Mouse (Mus musculus): Measurements from ENCODE around the gene Stradb.

Gene Stradb

DNA sequence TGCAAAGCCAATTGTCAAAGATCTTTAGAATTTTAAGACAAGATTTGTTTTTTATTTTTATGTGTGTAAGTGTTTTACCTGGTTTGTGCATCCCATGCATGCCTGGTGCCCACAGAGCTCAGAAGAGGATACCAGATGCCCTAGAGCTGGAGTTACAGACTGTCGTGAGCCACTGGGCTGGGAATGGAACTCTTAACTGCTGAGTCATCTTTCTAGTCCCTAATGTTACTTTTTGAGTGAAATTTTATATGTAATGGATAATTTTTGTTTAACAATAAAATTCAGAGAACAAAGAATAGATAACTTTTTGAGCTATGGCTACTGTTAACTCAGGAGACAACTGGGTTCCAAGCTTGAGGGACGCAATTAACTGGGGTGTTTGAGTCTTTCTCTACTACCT lies 13.6 kb upstream of the Stradb start:
- DNase-seq (ENCODE audit: low spot score in 2 of 2), result no peak

DNA sequence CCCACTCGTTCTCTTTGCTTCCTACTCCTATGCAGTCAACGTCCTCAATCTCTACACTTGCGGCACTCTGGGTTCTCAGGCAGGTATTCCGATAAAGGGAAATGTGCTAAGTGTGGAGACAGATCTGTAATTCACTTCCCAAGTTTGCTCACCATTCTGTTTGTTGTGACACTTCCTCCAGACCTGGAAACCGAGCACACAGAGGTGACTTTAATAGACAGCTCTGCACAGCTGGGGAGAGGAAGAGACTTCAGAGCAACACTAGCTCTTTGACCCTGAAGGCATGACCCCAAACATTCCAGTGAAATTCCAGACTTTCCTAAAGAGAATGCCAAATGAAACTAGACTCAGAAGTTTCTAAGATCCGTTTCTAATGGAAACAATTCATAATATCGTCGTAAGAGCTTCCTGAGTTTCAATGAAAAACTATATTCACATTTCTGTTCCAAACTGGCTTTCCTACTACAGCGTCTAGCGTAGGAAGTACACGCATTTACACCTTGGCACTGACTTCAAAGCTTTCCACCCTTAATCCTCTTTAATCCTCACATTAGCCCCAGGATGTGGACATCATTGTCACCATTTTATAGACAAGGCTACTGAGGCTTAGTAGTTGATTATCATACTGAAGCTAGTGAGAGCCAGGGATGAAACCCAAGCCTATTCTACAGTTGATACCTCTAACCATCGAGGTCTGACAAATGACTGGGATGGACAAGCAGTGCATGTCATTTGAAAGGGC lies 12.0 kb upstream of the Stradb start:
- no peak for DNase-seq (ENCODE audit: low spot score in 2 of 2)

GRCm38 (mm10) chr1:58962418-58962817 lies 10.9 kb upstream of the Stradb start:
- no peak for DNase-seq (ENCODE audit: low spot score in 2 of 2)

DNA sequence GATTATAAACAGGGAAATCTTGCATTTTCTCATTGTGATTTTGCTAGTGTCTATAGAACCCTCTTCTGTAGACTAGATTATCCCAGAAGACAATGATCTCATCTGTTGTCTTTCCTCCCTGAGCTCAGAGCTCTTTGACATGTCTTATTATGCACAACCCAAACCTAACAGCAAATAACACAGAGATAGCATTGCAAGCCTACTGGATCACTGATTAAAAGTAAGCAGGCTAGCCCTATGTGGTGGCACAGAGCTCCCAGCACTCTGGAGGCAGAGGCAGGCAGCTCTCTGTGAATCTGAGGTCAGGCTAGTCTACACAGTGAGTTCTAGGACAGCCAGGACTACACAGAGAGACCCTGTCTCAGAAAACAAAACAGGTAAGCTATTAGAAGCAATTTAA lies 10.5 kb upstream of the Stradb start:
- no peak for DNase-seq (ENCODE audit: low spot score in 2 of 2)

- DNase-seq (ENCODE audit: low spot score in 2 of 2), result no peak
These were observed 5.8 kb upstream of the Stradb start for GRCm38 (mm10) chr1:58967534-58967933.

GRCm38 (mm10) chr1:58970054-58970453 lies 3.3 kb upstream of the Stradb start:
- DNase-seq (ENCODE audit: low spot score in 2 of 2), result no peak

- no peak for DNase-seq (ENCODE audit: low spot score in 2 of 2)
These were observed 2.2 kb upstream of the Stradb start for GRCm38 (mm10) chr1:58971097-58971496.

DNA sequence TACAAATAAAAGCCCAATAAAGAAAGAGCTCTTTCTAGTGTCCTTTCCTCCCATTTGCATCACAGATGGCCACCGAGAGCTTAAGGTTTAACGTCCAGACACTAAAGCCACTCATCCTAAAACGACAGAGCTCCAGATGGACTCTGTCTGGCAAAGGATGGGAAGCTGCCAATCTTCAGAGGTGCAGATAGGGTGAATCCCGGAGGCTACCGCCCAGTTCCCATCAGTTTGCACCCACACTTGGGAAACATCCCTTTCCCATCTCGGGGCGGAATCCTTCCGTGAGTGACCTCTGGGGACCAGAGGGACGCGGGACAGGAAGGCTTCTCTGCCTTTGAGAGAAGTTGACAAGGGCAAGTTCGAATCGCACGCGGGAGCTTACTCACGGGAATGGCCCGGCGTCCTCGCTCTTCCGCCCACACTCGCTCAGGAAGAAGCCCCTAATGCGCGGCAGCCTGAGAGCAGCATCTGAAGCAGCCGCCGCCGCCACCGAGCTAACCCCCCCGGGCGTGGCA lies 414 bp upstream of the Stradb start:
- no peak for DNase-seq (ENCODE audit: low spot score in 2 of 2)

GRCm38 (mm10) chr1:58982276-58982675 lies 9.0 kb downstream of the Stradb start:
- no peak for DNase-seq (ENCODE audit: low spot score in 2 of 2)

DNA sequence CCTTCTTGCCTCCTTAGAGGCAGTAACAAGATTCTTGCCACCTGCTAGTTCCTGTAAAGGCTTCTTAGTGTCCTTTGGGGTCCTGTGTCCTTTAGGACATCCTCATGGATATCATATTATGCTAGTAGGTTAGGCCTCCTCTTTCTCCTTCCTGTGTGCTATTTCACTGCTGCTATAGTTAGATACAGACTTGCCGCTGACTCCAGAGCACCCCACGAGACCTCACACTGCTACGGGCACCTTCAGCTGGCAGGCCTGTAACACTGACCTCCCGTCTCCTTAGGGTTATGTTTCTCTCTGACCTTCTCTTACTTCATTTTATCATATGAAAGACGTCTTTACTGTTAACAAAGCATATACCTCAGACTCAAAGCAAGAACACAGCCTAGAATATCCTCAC lies 11.3 kb downstream of the Stradb start:
- DNase-seq (ENCODE audit: low spot score in 2 of 2), result no peak

DNA sequence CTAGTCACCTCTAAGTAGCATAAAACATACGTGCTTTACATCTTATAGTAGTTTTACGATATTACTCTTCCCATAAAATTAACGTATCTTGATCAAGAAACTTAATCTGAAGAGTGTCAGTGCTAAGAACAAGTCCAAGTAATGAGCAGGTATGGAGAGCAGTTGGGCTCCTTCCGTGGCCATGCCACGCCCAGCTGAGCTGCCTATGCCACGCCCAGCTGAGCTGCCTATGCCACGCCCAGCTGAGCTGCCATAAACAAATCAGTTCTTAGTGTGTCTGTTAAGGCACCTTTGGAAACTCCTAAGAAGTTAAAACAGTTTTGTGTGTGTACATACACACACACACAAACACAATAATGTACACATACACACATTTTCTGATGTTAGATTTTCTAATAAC lies 19.8 kb downstream of the Stradb start:
- DNase-seq (ENCODE audit: low spot score in 2 of 2), result no peak

GRCm38 (mm10) chr1:58993723-58994122 lies 20.4 kb downstream of the Stradb start:
- no peak for DNase-seq (ENCODE audit: low spot score in 2 of 2)

DNA sequence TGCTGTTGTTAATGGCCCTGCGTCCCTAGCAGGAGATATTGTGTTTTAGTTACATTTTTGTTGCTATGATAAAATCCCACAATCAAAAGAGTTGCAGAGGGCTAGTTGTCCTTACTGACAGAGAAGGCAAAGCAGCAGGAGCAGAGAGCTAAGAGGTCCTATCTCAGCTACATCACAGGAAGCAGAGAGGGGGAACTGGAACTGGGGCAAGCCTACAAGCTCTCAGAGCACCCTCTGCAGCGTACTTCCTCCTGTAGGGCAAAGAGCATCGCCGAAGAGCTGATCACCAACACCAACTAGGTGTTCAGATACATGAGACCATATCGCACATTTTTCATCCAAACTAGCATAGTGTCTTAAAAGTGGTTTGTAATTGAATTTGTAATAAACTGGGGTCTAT lies 22.0 kb downstream of the Stradb start:
- DNase-seq (ENCODE audit: low spot score in 2 of 2), result no peak

DNA sequence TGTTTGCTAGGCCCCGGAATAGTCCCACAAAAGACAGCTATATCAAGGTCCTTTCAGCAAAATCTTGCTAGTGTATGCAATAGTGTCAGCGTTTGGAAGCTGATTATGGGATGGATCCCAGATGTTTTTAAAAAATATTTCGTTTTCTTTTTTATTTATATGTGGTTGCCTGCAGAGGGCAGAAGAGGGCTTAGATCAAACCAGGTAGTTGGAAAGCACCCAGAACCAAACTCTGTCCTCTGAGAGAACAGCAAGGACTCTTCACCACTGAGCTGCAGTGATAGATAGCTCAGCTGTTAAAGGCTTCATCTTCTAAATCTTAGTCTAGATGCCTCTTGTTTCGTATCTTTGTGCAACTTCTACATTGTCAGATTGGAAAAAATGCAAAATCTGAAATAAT lies 35.9 kb downstream of the Stradb start:
- DNase-seq (ENCODE audit: low spot score in 2 of 2), result no peak

GRCm38 (mm10) chr1:59021556-59021955 lies 48.2 kb downstream of the Stradb start:
- no peak for DNase-seq (ENCODE audit: low spot score in 2 of 2)

DNA sequence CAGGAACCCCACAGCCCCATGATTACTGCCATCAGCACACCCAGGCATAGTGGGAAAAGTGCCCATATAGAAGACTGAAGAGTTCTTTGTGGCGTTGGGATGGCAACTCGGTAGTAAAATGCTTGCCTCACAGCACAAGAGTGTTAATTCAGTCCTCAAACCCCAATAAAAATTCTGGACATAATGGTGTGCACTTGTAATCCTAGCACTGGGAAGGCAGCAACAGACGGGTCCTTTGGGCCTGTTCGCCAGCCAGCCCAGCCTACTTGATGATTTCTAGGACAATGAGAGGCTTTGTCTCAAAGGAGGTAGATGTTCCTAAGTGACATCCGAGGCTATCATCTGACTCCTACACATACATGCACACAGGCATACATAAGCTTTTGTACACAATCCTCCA lies 64.4 kb downstream of the Stradb start:
- DNase-seq (ENCODE audit: low spot score in 2 of 2), result no peak

Measured in left cerebral cortex, adult 9 months (tissue).